Mouse (Mus musculus): ENCODE measurements at regions not wholly inside any gene's neighbourhood (a gene's known extent, or its start where the extent isn't known, plus 50 kb on each side); places are given as distances from the start of the nearest gene placed in this dataset.

DNA sequence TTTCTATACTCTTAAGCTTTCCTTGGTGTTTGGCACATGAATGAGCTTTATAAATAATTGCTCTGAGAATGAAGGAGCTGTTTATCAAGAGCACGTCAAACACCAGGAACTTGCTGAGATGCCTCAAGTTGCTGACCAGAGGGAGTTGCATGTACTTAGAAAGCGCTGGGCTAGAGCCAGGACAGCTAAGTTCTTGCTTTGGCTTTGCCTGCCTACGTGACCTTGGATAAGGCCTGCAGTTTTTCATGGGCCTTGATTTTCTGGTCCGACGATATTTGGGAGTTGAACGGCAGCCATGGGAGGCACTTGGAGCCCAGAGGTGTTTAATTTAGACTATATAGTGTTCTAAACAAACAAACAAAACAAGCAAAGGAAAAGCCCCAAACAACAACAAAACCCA is 62.4 kb downstream of the Foxd1 start:
- dilution Hi-C loops (cut with MboI; ENCODE audit: extremely low pct_ligation_motif_present, extremely low pct_unique_long_range_greater_than_20kb, low sequenced_read_pairs) (no loop called here), in situ Hi-C loops (cut with MboI; ENCODE audit: low pct_ligation_motif_present, low pct_unique_long_range_greater_than_20kb, low sequenced_read_pairs) (no loop called here)
- no peaks in the 10 kb centered on the region for H3K79me2 ChIP-seq (replicated peaks; ENCODE audit: control insufficient read depth, extremely low read depth, insufficient read depth, poor library complexity, severe bottlenecking)

DNA sequence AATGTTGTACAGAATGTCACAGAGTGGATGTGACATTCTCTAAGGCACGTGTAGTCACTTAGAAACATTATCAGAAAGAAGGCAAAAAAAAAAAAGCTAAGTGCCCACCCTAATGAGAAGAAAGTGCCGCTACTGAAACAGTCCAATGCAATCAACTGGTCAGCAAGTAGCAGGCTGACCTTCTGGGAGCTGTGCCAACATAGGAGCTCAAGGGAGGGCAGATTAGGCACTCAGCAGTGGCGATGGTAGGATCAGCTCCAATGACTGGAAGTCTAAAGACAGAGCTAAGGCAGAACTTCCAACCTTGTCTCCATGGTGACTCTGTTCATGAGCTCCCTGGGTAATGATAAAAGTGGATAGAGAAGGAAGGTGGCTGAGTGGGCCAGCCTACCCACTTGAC is 60.8 kb downstream of the Foxd1 start:
- no peaks in the 10 kb centered on the region for H3K79me2 ChIP-seq (replicated peaks; ENCODE audit: control insufficient read depth, extremely low read depth, insufficient read depth, poor library complexity, severe bottlenecking)
- H3K4me2 ChIP-seq (ENCODE audit: insufficient read depth, low read depth, poor library complexity, severe bottlenecking), result no peak overlapping the region
- no peaks in the 10 kb centered on the region for H3K36me3 ChIP-seq (replicated peaks in 1 of 2; ENCODE audit: control insufficient read depth in 1 of 2, insufficient read depth in 1 of 2, low read length in 1 of 2)
- no peak overlapping the region for H3K4me3 ChIP-seq (replicated peaks in 1 of 3; ENCODE audit: low read depth in 2 of 3, low read length in 2 of 3, poor library complexity in 1 of 3)
- no peaks in the 10 kb centered on the region for H3K9me3 ChIP-seq (replicated peaks; ENCODE audit: low read length)
- DNase-seq (ENCODE audit: extremely low read depth), result no peak
- H3K9ac ChIP-seq (ENCODE audit: insufficient read depth, low read depth), result no peak overlapping the region
- in situ Hi-C loops (cut with MboI; ENCODE audit: low pct_ligation_motif_present, low pct_unique_long_range_greater_than_20kb, low sequenced_read_pairs) (no loop called here), dilution Hi-C loops (cut with MboI; ENCODE audit: extremely low pct_ligation_motif_present, extremely low pct_unique_long_range_greater_than_20kb, low sequenced_read_pairs) (no loop called here)
- H3K27me3 ChIP-seq (replicated peaks), result no peaks in the 10 kb centered on the region
- H3K4me1 ChIP-seq (ENCODE audit: control insufficient read depth in 1 of 2, insufficient read depth in 2 of 2), result no peaks in the 10 kb centered on the region
- no peak for TF ChIP-seq KAT2A (IDR thresholded peaks at IDR 0.05; ENCODE audit: insufficient replicate concordance, low read length)
- TF ChIP-seq BHLHE40 (IDR thresholded peaks at IDR 0.05; ENCODE audit: low read depth, low read length), result no peak
- no peak for TF ChIP-seq USF1 (IDR thresholded peaks at IDR 0.05; ENCODE audit: low read depth, low read length)
- no peak for TF ChIP-seq POLR2A (IDR thresholded peaks at IDR 0.05; ENCODE audit: low read depth, low read length)
- no peak for TF ChIP-seq CHD1 (IDR thresholded peaks at IDR 0.05; ENCODE audit: low read depth, low read length)
- no peak for TF ChIP-seq MAZ (IDR thresholded peaks at IDR 0.05; ENCODE audit: low read depth, low read length)
- no peak for TF ChIP-seq CHD2 (IDR thresholded peaks at IDR 0.05; ENCODE audit: low read length)
- no peak for TF ChIP-seq MAFK (IDR thresholded peaks at IDR 0.05; ENCODE audit: insufficient replicate concordance, low read length)
- TF ChIP-seq NELFE (IDR thresholded peaks at IDR 0.05; ENCODE audit: low read depth, low read length), result no peak
- TF ChIP-seq GABPA (IDR thresholded peaks at IDR 0.05; ENCODE audit: insufficient replicate concordance, low read depth, low read length), result no peak
- no peak for TF ChIP-seq ELF1 (IDR thresholded peaks at IDR 0.05; ENCODE audit: low read depth, low read length)
- H3K27ac ChIP-seq (ENCODE audit: insufficient read depth, low read depth), result no peak overlapping the region

More for the DNA sequence above, 62.4 kb downstream of the Foxd1 start:
- no peak overlapping the region for H3K9ac ChIP-seq (ENCODE audit: insufficient read depth, low read depth)
- H3K9me3 ChIP-seq (replicated peaks; ENCODE audit: low read length), result no peaks in the 10 kb centered on the region
- no peaks in the 10 kb centered on the region for H3K4me1 ChIP-seq (ENCODE audit: control insufficient read depth in 1 of 2, insufficient read depth in 2 of 2)
- TF ChIP-seq KAT2A (IDR thresholded peaks at IDR 0.05; ENCODE audit: insufficient replicate concordance, low read length) (no peak), EP300 (IDR thresholded peaks at IDR 0.05; ENCODE audit: low read length) (no peak), IRF4 (IDR thresholded peaks at IDR 0.05; ENCODE audit: low read depth, low read length) (no peak), CHD2 (IDR thresholded peaks at IDR 0.05; ENCODE audit: low read length) (no peak), GABPA (IDR thresholded peaks at IDR 0.05; ENCODE audit: insufficient replicate concordance, low read depth, low read length) (no peak), PAX5 (IDR thresholded peaks at IDR 0.05; ENCODE audit: low read length) (no peak), UBTF (IDR thresholded peaks at IDR 0.05; ENCODE audit: low read depth, low read length) (no peak), MAX (IDR thresholded peaks at IDR 0.05; ENCODE audit: low read length) (no peak)
- H3K27me3 ChIP-seq (replicated peaks), result no peaks in the 10 kb centered on the region
- DNase-seq (ENCODE audit: extremely low read depth), result no peak
- H3K4me2 ChIP-seq (ENCODE audit: insufficient read depth, low read depth, poor library complexity, severe bottlenecking), result no peak overlapping the region
- H3K36me3 ChIP-seq (replicated peaks in 1 of 2; ENCODE audit: control insufficient read depth in 1 of 2, insufficient read depth in 1 of 2, low read length in 1 of 2), result no peaks in the 10 kb centered on the region
- H3K4me3 ChIP-seq (replicated peaks in 1 of 3; ENCODE audit: low read depth in 2 of 3, low read length in 2 of 3, poor library complexity in 1 of 3), result no peak overlapping the region
- no peak overlapping the region for H3K27ac ChIP-seq (ENCODE audit: insufficient read depth, low read depth)
